Mouse (Mus musculus): Measurements from ENCODE around the gene Lurap1l.
"Not testable (repeated sequence)": the region's sequence is repeated elsewhere in the genome, so short reads cannot be mapped to it uniquely, and the experiment has no call there.

Gene Lurap1l

DNA sequence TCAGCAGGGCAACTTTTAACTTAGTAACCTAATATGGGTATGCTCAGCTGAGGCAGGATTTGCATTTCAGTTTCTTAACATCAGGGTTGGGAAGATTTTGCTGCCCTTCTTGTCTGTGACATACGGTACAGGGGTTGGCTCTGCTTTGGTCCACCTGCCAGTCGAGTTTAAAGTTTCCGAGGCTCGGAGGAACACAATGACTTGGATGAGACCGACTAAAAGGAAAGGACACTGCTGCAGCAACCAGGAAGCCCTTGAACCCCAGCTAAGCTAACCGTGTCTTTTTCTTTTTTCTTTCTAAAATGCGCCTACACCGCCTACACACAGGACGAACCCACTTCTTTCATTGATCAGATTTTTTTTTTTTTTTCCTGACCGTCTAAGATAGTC lies at the start of gene Lurap1l:
Gene Lurap1l, plus strand, starts transcription at position 166 of the 390 bp plus-strand sequence.
- DNase-seq (ENCODE audit: low spot score) = peak; percentile 75

DNA sequence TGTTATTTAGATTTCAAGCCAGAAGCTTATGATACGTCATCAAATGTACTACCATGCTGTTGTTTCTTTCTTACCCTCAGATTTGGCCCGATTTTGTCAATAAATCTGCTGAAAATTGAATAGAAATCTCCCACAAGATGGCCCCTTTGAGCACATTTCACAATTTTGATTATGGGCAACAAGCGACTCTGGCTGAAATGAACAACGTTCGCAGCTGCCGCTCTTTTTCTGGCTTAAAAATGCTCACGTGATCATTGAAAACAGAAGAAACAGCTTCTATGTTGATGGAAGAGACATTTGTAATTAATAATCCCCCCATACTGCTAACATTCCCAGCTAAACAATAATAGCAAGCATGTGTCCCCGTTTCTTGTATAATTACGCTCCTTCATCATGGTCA lies 47.5 kb upstream of the Lurap1l start:
- no peak for DNase-seq (ENCODE audit: low spot score)

DNA sequence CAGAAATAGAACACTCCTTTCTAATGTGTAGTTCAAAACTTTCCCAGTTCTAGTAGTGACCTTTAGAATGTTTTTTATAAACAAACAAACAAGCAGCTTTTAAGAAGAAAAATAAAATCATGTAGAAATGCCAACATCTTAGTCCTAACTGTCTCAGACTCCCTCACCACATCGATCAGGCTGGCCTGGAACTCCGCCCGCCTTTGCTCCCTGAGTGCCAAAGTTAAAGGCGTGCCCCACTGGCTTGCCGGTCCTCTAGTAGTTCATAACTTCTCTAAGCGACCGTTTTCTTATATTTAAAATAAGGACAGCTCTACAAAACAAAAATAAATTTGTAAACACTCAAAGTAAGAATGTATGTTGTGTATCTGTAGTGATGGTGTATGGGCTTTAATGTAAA lies 46.5 kb upstream of the Lurap1l start:
- no peak for DNase-seq (ENCODE audit: low spot score)

DNA sequence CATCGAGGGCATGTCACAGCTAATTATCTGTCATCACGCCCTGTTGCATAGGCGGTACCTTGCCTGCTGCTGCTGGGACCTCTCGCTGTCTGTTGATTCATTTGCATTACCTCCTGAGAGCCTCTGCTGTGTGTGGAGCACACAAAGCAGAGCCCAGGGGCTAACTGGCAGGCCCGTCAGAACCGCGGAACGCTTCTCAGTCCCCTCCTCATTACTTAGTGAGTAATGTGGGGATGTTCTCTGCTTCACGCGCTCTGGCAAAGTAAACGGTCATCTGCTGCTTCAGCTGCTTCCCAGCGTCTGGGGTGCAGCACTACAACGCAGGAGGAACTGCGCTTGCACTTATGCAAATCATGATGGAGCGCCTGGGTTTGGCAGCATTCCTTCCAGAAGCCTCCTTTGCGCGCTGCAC lies 45.9 kb upstream of the Lurap1l start:
- DNase-seq (ENCODE audit: low spot score) = peak; percentile 76

DNA sequence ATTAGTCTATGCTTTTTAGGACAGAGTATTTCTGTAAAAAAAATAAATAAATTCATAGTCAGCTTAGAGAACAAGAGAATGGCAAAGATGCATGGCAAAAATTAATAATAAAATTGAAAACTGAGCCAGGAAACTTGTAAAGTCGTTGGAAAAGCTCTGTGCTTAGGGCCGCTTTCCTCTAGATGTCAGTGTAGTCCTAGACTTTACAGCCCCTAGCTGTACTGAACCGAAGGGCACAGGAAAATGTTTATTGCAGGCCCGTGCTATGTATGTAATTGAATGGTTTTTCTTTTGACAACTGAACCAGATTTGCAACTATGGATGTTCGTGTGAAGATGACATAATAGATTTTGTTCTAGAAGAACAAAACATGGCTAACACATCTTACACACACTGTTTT lies 44.4 kb upstream of the Lurap1l start:
- peak; percentile 73 for DNase-seq (ENCODE audit: low spot score)

DNA sequence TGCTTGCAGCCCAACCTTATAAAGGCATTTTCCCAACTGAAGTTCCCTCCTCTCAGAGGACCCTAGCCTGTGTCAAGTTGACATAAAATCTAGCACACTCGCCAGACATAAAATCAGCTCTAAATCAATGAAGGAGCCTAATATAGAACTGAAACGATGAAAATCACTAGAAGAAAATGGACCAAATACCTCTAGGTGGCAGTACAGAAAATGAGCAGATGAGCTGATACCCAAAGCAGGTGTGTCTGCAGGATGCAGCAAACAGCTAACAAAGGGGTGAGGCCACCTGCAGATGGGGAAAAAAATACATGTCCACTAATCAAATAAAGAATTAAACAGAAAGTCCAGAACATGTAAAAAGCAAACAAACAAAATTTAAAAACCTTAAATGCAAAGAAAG lies 40.8 kb upstream of the Lurap1l start:
- DNase-seq (ENCODE audit: low spot score) = no peak

GRCm38 (mm10) chr4:80872847-80873644 lies 37.4 kb upstream of the Lurap1l start:
- DNase-seq (ENCODE audit: low spot score) = peak; percentile 77

- DNase-seq (ENCODE audit: low spot score) = no peak
Observed at GRCm38 (mm10) chr4:80874121-80874859, 36.2 kb upstream of the Lurap1l start.

- DNase-seq (ENCODE audit: low spot score) = no peak
Observed at GRCm38 (mm10) chr4:80875055-80875454, 35.4 kb upstream of the Lurap1l start.

DNA sequence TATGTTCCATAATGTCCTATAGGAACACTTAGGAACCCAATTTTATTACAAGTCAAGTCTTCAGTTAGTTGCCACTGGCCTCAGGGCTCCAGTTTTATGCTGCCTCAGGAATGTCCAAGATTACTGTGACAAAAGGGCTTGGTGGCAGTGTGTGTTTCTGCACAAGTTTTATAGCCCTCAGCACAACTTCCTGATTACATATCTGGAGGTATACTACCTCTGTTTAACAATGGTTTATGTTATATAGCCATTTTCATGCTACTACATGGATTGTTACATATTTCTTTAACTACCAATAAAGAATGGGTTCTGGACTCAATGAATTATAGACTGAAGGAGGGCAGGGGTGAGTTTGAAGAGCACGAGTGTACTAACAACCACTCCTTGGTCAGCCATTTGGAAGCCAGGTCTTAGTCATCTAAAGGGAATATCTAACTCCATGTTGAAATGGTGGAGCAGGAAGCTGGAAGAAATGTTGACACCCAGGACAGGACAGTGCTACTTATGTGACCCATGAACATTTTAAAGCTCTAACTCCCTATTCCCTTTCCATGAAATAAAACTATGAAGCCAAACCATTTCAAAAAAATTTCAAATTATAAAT lies 28.3 kb upstream of the Lurap1l start:
- DNase-seq (ENCODE audit: low spot score) = no peak

DNA sequence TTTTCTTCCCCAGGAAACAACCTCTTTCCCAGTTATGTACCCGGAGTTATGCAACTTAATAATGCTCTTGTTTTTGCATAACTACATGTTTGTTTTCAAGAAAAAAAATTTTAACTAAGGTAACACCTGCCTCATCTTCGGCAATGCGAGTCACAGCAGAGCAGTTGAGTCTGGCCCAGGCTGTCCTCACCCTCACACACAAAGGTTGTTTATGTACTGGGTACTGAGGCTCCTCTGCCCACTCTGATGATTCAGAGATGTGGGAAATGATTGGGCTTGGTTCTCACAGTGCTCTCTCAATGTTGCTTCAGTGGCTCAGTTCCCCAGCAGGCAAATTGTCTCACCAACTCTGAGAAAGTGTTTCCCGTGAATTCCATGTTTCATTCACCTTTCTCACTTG lies 23.8 kb upstream of the Lurap1l start:
- DNase-seq (ENCODE audit: low spot score) = no peak

DNA sequence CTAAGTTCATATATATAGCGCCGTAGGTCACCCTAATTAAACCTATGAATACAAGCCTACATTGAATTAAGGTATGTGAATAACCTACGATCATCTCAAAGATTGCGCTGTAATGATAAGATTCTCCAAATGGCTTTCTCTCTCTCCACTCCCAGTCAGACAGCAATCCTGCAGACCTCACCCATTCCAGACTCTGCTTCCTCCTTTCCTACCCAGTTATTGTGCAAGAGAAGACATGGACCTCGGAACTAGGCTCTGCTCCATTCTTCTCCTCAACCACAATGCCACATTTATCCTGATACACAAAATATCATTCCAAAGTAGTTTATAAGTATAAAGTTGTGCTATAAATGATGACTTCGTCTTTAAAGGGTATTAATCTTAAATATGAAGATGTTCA lies 19.4 kb upstream of the Lurap1l start:
- DNase-seq (ENCODE audit: low spot score) = no peak

GRCm38 (mm10) chr4:80895278-80895894 lies 15.1 kb upstream of the Lurap1l start:
- DNase-seq (ENCODE audit: low spot score) = no peak

- peak; percentile 21 for DNase-seq (ENCODE audit: low spot score)
Observed at GRCm38 (mm10) chr4:80906726-80907125, 3.7 kb upstream of the Lurap1l start.

GRCm38 (mm10) chr4:80907973-80908372 lies 2.5 kb upstream of the Lurap1l start:
- no peak for DNase-seq (ENCODE audit: low spot score)

DNA sequence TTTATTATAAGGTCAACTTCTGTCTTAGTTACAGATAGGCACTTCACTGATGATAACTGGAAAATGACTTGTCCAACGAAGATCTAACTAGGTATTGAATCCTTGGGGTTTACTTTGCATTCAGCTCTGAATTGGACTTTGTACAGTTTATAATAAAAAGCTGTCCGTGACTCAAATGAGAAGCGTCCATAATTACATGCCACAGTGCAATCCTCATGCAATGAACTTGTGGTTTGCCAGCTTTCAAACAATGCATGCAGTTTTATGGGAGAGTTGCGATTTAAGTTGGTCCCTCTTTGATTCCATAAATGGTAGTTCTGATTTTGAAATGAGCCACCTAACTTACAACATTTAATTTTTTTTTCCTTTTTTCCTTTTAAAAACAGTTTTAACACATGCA lies 1.5 kb upstream of the Lurap1l start:
- DNase-seq (ENCODE audit: low spot score) = no peak

DNA sequence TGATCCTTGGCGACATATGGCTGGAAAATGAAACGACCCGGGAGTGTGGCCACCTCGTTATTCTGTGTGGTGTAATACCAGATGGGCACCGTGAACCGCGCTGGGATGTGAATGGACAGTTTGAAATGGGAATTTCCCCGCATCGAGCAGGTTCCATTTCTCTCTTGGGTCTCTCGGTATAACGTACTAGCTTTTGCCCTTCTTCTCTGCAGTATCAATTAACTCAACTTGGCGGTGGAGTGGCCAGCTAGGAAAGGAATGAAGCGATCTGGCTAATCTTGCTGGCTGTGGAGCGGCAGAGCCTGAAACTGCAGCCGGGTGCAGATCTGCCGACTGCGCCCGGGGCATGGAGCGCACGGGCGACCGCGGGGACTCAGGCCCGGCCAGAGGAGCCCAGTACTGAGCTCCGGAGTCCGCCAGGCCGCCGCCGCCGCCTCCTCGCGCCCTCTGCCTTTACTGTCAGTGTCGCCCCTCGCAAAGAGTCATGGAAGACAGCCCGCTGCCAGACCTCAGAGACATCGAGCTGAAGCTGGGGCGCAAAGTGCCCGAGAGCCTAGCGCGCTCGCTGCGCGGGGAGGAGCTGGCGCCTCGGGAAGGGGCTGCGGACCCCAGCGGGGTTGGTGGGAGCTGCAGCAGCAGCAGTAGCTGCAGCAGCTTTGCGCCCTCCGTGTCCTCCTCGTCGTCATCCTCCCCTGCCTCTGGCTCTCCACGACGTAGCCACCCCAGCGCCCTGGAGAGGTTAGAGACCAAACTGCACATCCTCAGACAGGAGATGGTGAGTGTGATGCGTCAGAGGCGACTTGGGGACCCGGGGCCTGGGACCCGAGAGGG lies 640 bp downstream of the Lurap1l start:
- DNase-seq (ENCODE audit: low spot score) = peak; percentile 79

GRCm38 (mm10) chr4:80911706-80912540 lies 1.5 kb downstream of the Lurap1l start:
- peak; percentile 86 for DNase-seq (ENCODE audit: low spot score)

DNA sequence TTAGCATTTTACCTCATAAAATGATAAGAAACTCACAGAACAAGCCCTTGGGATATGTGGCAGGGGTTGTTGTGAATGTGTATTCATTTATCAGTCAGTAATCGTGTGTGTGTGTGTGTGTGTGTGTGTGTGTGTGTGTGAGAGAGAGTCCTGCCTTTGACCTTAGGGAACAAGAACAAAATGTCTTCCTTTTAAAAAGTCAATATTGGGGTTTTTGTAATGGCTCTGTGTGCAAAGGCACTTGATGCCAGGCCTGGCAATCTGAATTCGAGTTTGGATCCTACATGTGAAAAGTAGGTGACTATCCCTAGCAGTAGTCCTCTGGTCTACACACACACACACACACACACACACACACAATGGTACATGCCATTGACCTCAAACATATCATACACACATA lies 4.8 kb downstream of the Lurap1l start:
- DNase-seq (ENCODE audit: low spot score) = no peak

DNA sequence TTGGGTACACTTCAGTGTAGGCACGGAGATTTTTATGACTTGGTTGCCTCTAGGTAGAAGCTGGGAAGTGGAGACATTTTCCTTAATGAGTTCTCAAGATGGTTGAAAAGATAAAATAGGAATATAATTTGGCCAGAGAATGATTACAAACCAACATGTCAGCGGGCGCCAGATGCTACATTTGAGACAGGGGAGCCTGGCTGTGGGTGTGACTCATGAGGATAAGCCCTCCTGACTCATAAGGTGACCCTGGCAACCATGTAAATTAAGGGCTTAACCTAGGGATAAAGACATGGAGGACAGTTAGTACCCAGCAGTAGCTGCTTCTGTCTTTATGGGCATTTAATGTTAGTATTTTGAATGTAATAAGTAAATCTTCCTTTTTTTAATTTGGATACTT lies 6.2 kb downstream of the Lurap1l start:
- no peak for DNase-seq (ENCODE audit: low spot score)

DNA sequence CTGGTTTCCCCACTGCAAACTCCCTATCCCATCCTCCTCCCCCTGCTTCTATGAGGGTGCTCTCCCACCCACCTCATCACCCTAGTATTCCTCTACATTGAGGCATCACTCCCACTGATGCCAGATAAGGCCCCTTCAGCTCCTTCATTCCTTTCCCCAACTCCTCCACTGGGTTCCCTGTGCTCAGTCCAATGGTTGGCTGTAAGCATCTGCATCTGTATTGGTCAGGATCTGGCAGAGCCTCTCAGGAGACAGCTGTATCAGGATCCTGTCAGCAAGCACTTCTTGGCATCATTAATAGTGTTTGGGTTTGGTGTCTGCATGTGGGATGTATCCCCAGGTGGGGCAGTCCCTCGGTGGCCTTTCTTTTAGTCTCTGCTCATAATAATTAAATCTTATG lies 6.7 kb downstream of the Lurap1l start:
- DNase-seq (ENCODE audit: low spot score) = not testable (repeated sequence)
